Mouse (Mus musculus) layer of hippocampus, adult 9-10 months (tissue): ENCODE measurements around the gene Nccrp1.

ENCODE experiments used
- DNase-seq: peaks from one replicate; pipeline ENCODE4 v3.0.0; 2022; ENCODE audit warnings: low spot score

The Nccrp1 gene

DNA sequence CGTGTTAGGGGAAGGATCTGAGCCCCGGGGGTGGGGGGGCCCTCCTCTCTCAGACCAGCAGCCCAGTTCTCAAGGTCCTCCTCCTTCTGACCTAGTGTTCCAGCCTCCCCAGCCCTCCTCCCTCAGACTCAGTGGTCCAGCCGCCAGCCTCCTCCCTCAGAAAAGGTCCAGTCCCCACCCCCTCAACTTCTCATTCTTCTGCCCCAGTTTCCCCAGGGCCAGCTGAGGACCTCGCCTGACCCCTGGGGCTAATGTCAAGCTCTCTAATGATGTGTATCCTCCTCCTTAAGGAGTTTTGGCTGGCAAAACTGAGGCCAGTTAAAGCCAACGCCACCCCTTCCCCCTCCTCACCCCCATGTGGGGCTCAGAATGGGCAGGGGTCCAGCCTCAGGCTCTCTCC, at the start of gene Nccrp1:
Nccrp1 (minus strand) TSS at position 101 of the 400 bp plus-strand sequence.
- no peak for DNase-seq

DNA sequence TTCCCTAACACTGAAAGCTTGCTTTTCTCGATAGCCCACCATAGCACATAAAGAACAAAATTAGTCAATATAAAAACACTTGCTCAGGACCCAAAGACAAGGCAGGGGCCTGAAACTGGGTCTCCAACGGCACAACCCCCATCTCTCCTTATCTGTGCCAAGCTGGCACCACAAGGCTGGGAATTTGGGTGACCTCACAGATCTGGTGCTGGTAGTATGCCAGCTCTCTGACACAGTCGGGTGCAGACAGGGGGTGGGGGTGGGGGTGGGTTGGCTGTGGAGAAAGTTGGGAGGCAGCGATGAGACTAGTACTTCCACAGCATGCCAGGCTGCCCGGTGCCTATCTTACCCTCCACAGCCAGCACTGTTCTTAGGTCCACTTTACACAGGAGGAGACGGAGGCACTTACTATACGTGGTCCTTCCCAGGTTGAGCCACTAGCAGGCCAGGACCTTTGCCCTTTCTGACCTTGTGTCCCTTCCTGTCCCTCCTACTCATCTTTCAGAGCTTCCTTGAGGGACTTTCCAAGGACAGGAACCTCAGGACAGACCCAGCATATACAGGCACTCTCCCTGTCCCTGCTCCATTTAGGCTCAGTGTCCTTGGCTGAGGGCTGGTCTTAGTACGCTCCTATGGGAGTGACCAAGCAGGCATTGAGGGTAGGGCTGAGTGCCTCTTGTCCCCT, 48.8 kb upstream of the Nccrp1 start:
- DNase-seq = no peak

- DNase-seq = no peak
Measured at GRCm38 (mm10) chr7:28593206-28594111, 46.4 kb upstream of the Nccrp1 start.

GRCm38 (mm10) chr7:28591862-28592261, 44.8 kb upstream of the Nccrp1 start:
- no peak for DNase-seq

DNA sequence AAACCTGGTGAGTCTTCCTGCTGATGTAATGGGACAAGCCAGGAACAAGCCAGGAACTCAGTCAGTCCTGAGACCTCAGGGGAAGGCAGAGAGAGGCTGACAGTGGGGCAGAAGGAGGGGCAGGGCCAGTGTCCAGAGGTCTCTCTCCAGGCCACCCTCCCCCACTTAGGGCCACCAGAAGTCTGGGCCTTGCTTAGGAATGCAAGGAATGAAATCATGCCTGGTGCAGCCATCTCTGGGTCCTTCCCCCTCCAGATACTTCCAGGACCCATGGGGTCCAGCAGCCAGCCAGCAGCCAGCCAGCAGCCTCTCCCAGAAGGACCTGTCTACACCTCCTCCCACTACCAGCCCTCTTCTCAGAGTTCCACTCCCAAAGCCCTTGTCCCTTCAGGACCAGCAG, 40.6 kb upstream of the Nccrp1 start:
- no peak for DNase-seq

GRCm38 (mm10) chr7:28586663-28587411, 39.8 kb upstream of the Nccrp1 start:
- no peak for DNase-seq

DNA sequence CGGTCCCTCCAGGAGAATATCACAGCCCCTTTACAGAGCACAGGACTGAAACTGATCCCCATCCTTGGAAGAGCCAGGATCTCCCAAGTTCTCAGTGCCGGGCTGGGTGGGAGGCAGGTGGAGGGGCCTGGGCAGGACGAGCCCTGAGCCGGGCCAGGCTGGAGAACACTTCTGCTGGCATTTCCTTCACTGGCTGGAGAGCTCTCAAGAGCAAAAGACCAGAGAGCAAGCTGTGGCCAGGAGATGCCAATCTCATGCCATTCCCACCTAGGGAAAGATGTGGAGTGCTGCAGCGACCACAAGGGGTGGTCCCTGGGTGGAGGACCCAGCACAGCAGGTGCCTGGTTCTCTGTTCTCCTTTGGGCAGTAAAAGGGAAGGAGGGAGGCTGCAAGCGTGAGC, 37.9 kb upstream of the Nccrp1 start:
- DNase-seq = no peak

GRCm38 (mm10) chr7:28584468-28584867, 37.4 kb upstream of the Nccrp1 start:
- DNase-seq = no peak

- no peak for DNase-seq
Measured at GRCm38 (mm10) chr7:28583570-28584344, 36.7 kb upstream of the Nccrp1 start.

GRCm38 (mm10) chr7:28582841-28583240, 35.8 kb upstream of the Nccrp1 start:
- DNase-seq = no peak

GRCm38 (mm10) chr7:28581721-28582120, 34.7 kb upstream of the Nccrp1 start:
- no peak for DNase-seq

DNA sequence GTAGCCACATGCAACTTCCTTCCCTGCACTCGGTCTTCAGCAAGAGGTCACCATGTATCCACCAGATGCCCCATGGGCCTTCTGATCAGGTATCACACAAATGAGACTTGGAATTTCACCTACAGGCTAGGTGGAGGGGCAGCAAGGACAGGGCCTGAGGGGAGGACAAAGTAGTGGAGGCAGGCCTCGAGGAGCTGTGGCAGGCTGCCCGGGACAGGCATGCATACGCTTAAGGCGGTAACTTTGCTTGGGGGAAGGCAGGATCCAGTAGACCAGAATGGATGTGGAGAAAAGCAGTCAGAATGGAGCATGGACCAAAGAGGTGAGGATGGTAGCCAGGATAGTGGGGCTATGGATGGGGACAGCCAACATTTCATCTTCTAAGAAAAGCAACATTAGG, 32.8 kb upstream of the Nccrp1 start:
- no peak for DNase-seq

DNA sequence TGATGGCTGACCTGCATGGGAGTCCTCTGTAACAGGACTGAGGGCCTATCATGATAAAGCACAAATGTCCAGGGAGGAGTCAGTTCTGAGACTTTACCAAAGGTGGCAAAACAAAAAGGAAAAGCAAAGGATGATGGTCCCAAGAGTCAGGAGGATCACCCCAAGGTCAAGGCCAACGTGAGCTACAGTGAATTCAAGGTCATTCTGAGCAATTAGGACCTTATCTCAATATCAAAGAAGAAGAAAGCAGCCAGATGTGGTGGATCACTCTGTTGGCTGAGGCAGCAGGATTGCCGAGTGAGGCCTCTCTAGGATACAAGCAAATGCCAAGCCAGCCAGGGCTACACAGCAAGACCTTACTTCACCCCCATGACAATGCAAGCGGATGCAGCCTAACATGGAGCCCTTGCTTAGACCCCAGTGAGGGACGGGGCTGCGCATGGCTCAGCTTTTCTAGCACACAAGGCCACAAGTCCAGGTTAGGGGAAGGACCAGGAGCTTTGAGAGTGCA, 31.5 kb upstream of the Nccrp1 start:
- no peak for DNase-seq

DNA sequence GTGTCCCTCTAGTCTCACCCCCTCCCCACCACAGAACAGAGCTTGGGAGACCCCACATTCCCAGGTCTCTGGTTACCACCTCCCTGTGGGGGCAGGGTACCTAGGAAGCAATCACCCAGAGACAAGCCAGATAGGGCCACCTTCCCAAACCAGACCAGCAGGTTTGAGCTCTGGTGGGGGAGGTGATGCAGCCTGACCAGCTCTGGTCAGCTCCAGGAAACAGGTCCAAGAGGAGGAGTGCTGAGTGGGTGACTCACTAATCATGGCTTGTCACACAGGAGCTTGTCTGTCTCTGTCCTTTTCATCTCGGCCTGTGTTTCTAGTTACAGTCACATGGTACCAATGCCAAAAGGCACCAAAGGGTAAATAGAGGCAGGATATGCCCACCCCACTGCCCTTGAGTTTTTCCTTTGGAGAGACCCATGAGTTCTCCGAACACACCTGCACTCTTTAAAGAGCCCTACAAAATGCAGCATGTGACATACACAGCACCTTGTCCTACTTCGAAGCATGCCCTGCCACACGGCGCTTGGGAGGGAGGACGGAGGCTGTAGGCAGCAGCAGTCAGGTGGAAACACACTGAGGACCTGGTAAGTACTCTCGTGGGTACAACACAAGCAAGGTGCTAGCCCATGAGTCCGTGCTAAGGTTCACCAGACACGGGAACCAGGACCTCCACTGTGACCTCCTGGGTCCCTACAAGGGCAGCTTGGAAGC, 30.9 kb upstream of the Nccrp1 start:
- DNase-seq = no peak

GRCm38 (mm10) chr7:28576271-28576914, 29.3 kb upstream of the Nccrp1 start:
- no peak for DNase-seq

GRCm38 (mm10) chr7:28575597-28575996, 28.5 kb upstream of the Nccrp1 start:
- no peak for DNase-seq

DNA sequence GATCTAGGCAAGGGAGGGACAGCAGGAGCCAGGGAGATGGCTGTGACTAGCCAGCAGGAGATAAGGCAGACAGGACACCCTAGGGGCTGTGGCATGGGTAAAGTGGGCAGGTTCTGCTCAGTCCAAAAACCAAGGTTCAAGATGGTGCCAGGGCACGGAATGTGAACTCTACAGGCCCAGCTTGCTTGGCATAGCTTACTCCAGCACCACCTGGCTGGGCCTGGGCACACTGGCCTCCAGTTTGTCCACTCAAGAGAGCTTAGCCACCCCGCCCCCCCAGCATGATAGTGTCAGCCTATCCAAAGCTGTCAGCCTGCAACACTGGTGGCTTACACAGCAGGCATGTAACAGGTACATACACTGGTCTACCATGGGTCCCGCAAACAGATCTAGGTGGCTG, 26.2 kb upstream of the Nccrp1 start:
- no peak for DNase-seq

DNA sequence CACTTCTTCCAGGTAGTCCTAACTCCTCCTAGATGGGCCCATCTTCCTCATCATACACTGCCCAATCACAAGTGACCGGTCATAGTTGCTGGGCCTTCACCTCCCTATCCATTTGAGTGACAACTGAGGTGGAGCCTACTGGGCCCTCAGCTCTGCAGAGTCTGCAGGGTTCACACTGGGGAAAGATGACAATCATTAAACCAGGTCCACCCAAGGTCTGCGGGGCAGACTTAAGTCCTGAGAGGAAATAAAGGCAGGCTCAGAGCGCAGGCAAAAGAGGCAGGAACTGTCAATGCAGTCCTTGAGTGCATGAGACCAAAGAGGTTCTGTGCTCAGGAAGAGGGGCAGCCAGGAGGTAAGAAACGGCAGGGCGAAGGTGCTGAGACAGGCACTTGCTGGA, 25.6 kb upstream of the Nccrp1 start:
- no peak for DNase-seq

GRCm38 (mm10) chr7:28570982-28571682, 24.1 kb upstream of the Nccrp1 start:
- no peak for DNase-seq
